Mouse (Mus musculus) erythroblast, embryonic 14.5 days (primary cell): ENCODE results near the gene Shkbp1. TPM values are rescaled to one million over a fixed set of nuclear protein-coding genes. Genes with fewer than 3 reads are reported as not detected.

Experiments used
- H3K27me3 ChIP-seq: 2 replicates; pipeline ENCODE4 v1.6.1; 2012; ENCODE audit warnings: inconsistent platforms; ENCODE audit not compliant: control insufficient read depth
- H3K36me3 ChIP-seq: 2 replicates; pipeline ENCODE4 v1.6.1; 2012; ENCODE audit warnings: mild to moderate bottlenecking, inconsistent platforms; ENCODE audit not compliant: control insufficient read depth
- H3K4me1 ChIP-seq: 2 replicates; pipeline ENCODE4 v1.6.1; 2012; ENCODE audit warnings: inconsistent platforms; ENCODE audit not compliant: control insufficient read depth
- H3K4me3 ChIP-seq: replicated peaks from 2 replicates; pipeline ENCODE3; 2012; ENCODE audit warnings: moderate library complexity, mild to moderate bottlenecking, inconsistent platforms
- H3K9me3 ChIP-seq: 2 replicates; pipeline ENCODE4 v1.6.1; 2012; ENCODE audit warnings: low read length, inconsistent platforms, mixed read lengths; ENCODE audit not compliant: control insufficient read depth
- GATA1 ChIP-seq: IDR thresholded peaks from 2 replicates; pipeline ENCODE4 v1.6.1; 2012; ENCODE audit warnings: low read length, inconsistent platforms, mixed read lengths
- TAL1 ChIP-seq: IDR thresholded peaks from 3 replicates; pipeline ENCODE4 v1.6.1; 2012; ENCODE audit warnings: low read length, inconsistent platforms, mixed read lengths
- polyA plus RNA-seq: library from polyadenylated mRNA; stranded (reverse); fragments of >175 nt; gene quantifications from 2 replicates; pipeline ENCODE4 v1.2.3, GENCODE M21; 2012

Gene Shkbp1
- polyA plus RNA-seq, 1 experiment: 13.0 TPM

DNA sequence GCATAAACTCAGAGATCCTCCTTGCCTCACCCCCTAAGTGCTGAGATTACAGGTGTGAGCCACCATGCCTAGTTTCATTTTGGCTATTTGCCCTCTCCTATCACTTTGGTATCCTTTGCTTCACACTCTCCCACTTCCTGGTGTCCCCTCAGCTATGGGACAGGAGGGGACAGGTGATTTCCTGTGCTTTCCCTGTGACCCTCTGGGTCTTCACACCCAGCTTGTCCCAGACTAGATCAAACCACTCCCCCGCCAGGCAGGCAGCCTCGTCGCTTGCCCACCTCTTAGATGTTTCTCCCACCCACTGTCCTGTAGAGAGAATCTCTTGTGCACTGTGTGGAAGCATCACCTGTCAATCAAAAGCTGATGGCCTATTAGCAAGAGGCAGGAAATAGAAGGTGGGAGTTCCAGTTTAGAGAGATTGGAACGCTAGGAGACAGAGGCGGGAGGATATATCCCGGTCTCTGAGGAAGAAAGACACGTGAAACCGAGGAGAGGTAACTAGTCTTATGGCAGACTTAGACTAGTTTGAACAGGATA, 44.8 kb downstream of the Shkbp1 start:
- Histone ChIP-seq H3K4me1 (peaks cover 3% of the 10 kb centered on the region), H3K36me3 (no peaks in the 10 kb centered on the region), H3K9me3 (peaks cover 10% of the 10 kb centered on the region), H3K4me3 (no peak overlapping the region), H3K27me3 (peaks cover 24% of the 10 kb centered on the region)
- TF ChIP-seq GATA1 (no peak), TAL1 (no peak)

DNA sequence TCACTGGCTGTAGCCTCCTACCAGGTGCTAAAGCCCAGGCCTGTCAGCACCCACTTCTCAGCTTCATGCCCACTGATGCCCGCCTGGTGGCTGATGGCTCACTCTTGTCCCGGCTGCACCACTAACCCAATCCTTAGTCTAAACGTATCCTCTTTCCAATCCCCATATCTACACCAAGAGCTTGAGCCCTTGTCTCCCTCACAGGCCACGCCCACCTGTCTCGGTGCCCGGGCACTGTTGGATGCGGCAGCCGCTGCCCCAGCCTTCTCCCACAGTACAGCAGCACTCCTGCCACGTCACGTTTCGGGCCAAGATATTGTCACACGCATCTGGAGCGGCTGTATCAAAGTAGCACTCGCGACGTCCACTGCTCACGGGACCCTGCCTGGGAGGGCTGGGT, 45.5 kb downstream of the Shkbp1 start:
- Histone ChIP-seq H3K36me3 (no peaks in the 10 kb centered on the region), H3K9me3 (peaks cover 10% of the 10 kb centered on the region), H3K4me1 (peaks cover 3% of the 10 kb centered on the region), H3K4me3 (no peak overlapping the region), H3K27me3 (peaks cover 25% of the 10 kb centered on the region)
- TF ChIP-seq TAL1 (no peak), GATA1 (no peak)

- no peaks in the 10 kb centered on the region for H3K36me3 ChIP-seq
- H3K4me1 ChIP-seq: peaks cover 3% of the 10 kb centered on the region
- H3K9me3 ChIP-seq: peaks cover 10% of the 10 kb centered on the region
- no peak overlapping the region for H3K4me3 ChIP-seq
- peaks cover 28% of the 10 kb centered on the region for H3K27me3 ChIP-seq
- no peak for TF ChIP-seq GATA1
- no peak for TF ChIP-seq TAL1
These were observed 46.0 kb downstream of the Shkbp1 start for GRCm38 (mm10) chr7:27309832-27310231.

GRCm38 (mm10) chr7:27308821-27309549, 46.8 kb downstream of the Shkbp1 start:
- H3K4me3 ChIP-seq: no peak overlapping the region
- peaks cover 28% of the 10 kb centered on the region for H3K27me3 ChIP-seq
- no peaks in the 10 kb centered on the region for H3K36me3 ChIP-seq
- peaks cover 3% of the 10 kb centered on the region for H3K4me1 ChIP-seq
- peaks cover 3% of the 10 kb centered on the region for H3K9me3 ChIP-seq
- no peak for TF ChIP-seq GATA1
- no peak for TF ChIP-seq TAL1

GRCm38 (mm10) chr7:27307551-27307950, 48.3 kb downstream of the Shkbp1 start:
- H3K4me3 ChIP-seq: no peak overlapping the region
- no peaks in the 10 kb centered on the region for H3K36me3 ChIP-seq
- H3K4me1 ChIP-seq: peaks cover 3% of the 10 kb centered on the region
- no peak for TF ChIP-seq GATA1
- TF ChIP-seq TAL1: no peak
- H3K27me3 ChIP-seq: peaks cover 28% of the 10 kb centered on the region
- no peaks in the 10 kb centered on the region for H3K9me3 ChIP-seq

DNA sequence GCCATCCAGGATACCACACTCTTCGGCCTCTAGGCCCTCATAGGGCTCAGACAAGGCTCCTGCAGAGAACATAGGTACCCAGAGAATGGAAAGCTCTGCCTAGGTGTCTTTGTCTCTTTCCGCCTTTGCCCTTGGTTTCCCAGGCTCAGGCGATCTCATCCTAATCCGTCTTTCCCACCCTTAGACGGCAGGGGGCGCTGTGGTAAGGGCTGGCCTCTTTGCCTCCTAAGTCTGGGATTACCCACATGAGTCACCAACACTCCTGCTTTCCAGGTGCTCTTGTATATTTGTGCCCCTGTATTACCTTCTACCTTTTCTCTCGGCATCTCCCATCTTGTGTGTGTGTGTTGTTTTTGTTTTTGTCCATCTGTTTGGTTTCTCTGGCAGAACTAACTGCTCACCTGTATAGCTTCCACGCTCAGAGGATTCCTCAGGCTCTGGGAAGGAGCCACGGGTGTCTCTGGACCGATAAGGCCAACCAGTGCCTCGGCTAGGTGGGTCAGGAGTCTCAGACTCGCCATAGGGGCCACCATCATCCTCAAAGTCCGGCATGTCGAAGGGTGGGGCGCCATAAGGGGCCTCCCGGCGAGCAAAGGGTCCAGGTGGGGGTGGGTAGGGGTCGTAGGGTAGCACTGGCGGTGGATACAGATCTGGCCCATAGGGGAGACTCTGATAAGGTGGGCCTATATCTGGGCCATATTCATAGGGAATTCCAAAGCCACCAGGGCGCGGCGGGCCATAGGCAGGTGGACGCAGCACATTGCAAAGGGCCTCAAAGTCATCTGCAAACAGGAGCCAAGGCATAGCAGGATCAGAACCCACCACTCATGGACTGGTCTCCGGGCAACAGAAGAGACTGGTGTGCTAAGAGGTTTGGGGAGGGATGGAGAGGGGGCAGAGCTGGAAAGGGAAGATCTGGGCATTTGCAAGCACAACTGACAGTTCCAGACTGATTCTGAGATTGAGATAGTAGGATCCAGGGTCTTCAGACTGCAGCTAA, 49.4 kb downstream of the Shkbp1 start:
- Histone ChIP-seq H3K36me3 (no peaks in the 10 kb centered on the region), H3K9me3 (no peaks in the 10 kb centered on the region), H3K4me3 (no peak overlapping the region), H3K27me3 (peaks cover 27% of the 10 kb centered on the region), H3K4me1 (peaks cover 3% of the 10 kb centered on the region)
- no peak for TF ChIP-seq TAL1
- no peak for TF ChIP-seq GATA1

DNA sequence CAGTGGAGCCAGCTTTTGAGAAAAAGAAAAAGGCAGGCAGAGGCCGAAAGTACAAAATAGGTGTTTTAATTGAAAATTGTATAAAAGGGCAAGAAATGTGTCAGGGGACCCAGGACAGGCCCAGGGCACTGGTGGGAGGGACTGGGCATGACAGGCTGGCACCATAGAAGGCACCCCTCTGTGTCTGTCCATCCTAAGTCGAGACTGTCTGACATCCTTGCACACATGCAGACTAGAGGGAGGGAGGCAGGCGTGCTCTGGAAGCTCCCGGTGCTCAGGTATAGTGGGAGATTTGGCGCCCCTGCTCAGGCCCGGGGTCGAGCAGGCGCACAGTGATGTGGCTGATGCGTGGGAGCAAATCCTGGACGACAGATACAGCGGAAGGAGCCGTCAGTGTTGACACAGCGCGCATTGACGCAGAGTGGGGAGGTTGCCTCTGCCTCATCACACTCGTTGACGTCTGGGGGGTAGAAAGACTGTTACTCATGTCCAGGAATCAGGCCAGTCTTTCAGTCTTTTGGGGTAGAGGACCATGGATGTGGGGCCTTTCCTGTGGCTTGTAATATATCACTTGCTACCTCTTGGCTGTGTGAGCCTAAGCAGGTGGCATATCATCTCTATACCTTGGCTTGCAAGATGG, 50.6 kb downstream of the Shkbp1 start:
- H3K4me3 ChIP-seq: no peak overlapping the region
- TF ChIP-seq GATA1: no peak
- TF ChIP-seq TAL1: no peak
- no peaks in the 10 kb centered on the region for H3K9me3 ChIP-seq
- H3K36me3 ChIP-seq: no peaks in the 10 kb centered on the region
- H3K27me3 ChIP-seq: peaks cover 15% of the 10 kb centered on the region
- H3K4me1 ChIP-seq: no peaks in the 10 kb centered on the region; the same call in 1 of the 2 replicates

DNA sequence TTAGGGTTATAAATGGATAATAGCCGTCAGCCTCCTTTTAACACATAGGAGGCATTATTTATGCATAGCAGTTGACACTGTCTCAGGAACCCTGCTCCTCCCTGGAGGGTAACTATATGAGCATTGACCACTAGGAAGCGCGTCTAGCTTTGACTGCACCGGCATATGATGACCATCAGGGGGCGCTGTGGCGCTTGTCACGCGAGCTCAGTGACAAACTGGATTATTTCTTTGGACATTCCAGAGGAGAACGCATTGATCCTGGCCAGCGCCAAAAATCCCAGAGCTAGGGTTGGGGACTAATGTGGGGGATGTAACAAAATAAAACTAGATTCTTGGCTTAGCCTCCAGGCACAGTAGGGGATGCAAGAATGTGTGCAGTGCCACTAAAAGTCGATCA, 53.6 kb downstream of the Shkbp1 start:
- H3K4me1 ChIP-seq: no peaks in the 10 kb centered on the region
- TF ChIP-seq GATA1: no peak
- no peak for TF ChIP-seq TAL1
- H3K27me3 ChIP-seq: peaks cover 3% of the 10 kb centered on the region
- no peaks in the 10 kb centered on the region for H3K36me3 ChIP-seq
- H3K9me3 ChIP-seq: no peaks in the 10 kb centered on the region
- H3K4me3 ChIP-seq: no peak overlapping the region

- H3K36me3 ChIP-seq: no peaks in the 10 kb centered on the region
- H3K4me1 ChIP-seq: no peaks in the 10 kb centered on the region
- peaks cover 3% of the 10 kb centered on the region for H3K27me3 ChIP-seq
- no peak overlapping the region for H3K4me3 ChIP-seq
- no peaks in the 10 kb centered on the region for H3K9me3 ChIP-seq
- no peak for TF ChIP-seq TAL1
- no peak for TF ChIP-seq GATA1
These were observed 55.0 kb downstream of the Shkbp1 start for GRCm38 (mm10) chr7:27300801-27301200.
